Mouse (Mus musculus) right cerebral cortex, postnatal 36 days (tissue): ENCODE measurements around the gene I830077J02Rik.
"Not testable (repeated sequence)": the region's sequence is repeated elsewhere in the genome, so short reads cannot be mapped to it uniquely, and the experiment has no call there.

Source experiments
- DNase-seq, 2 experiments: peaks; one replicate each; pipeline ENCODE4 v3.0.0; 2022; ENCODE audit warnings: low spot score in 2 of 2, mixed read lengths in 1 of 2

I830077J02Rik gene

GRCm38 (mm10) chr3:105932240-105933071 is at the start of gene I830077J02Rik:
TSS of gene I830077J02Rik (minus strand) at chr3:105932664.
- no peak for DNase-seq

- no peak for DNase-seq
Measured at GRCm38 (mm10) chr3:105974174-105974573, 41.7 kb upstream of the I830077J02Rik start.

- no peak for DNase-seq
Measured at GRCm38 (mm10) chr3:105973411-105973810, 40.9 kb upstream of the I830077J02Rik start, which contains the start of gene Ovgp1. TSS of gene Ovgp1 (plus strand) at chr3:105973711.

GRCm38 (mm10) chr3:105971831-105972446 is 39.5 kb upstream of the I830077J02Rik start:
- DNase-seq: no peak

- no peak for DNase-seq
Measured at GRCm38 (mm10) chr3:105960700-105961099, 28.2 kb upstream of the I830077J02Rik start.

- DNase-seq: no peak
Measured at GRCm38 (mm10) chr3:105959999-105960398, 27.5 kb upstream of the I830077J02Rik start, which contains the start of gene Atp5f1. TSS of gene Atp5f1 (minus strand) at chr3:105960099.

- no peak for DNase-seq
Measured at GRCm38 (mm10) chr3:105959585-105959984, 27.1 kb upstream of the I830077J02Rik start.

GRCm38 (mm10) chr3:105958974-105959580 is 26.6 kb upstream of the I830077J02Rik start, which contains the start of gene Wdr77:
TSS of gene Wdr77 (plus strand) at chr3:105959369.
- peak; percentile 88 to 94 for DNase-seq

- no peak for DNase-seq
Measured at GRCm38 (mm10) chr3:105958204-105958603, 25.7 kb upstream of the I830077J02Rik start.

GRCm38 (mm10) chr3:105957235-105957634 is 24.8 kb upstream of the I830077J02Rik start:
- no peak for DNase-seq

GRCm38 (mm10) chr3:105951348-105951747 is 18.9 kb upstream of the I830077J02Rik start:
- no peak for DNase-seq

- no peak for DNase-seq
Measured at GRCm38 (mm10) chr3:105936111-105936510, 3.6 kb upstream of the I830077J02Rik start.

- no peak for DNase-seq
Measured at GRCm38 (mm10) chr3:105935033-105935432, 2.6 kb upstream of the I830077J02Rik start.

- peak in 1 of 2 experiments; percentile 8 for DNase-seq
Measured at GRCm38 (mm10) chr3:105933926-105934325, 1.5 kb upstream of the I830077J02Rik start.

GRCm38 (mm10) chr3:105931095-105931494 is 1.4 kb downstream of the I830077J02Rik start:
- DNase-seq: no peak

- no peak for DNase-seq
Measured at GRCm38 (mm10) chr3:105929821-105930220, 2.6 kb downstream of the I830077J02Rik start.

- no peak for DNase-seq
Measured at GRCm38 (mm10) chr3:105928781-105929180, 3.7 kb downstream of the I830077J02Rik start.

- DNase-seq: no peak
Measured at GRCm38 (mm10) chr3:105928195-105928569, 4.3 kb downstream of the I830077J02Rik start.

- DNase-seq: no peak
Measured at GRCm38 (mm10) chr3:105927561-105928194, 4.8 kb downstream of the I830077J02Rik start.

- no peak for DNase-seq
Measured at GRCm38 (mm10) chr3:105924616-105925015, 7.8 kb downstream of the I830077J02Rik start.

GRCm38 (mm10) chr3:105921959-105922358 is 10.5 kb downstream of the I830077J02Rik start:
- no peak for DNase-seq

GRCm38 (mm10) chr3:105920743-105921142 is 11.7 kb downstream of the I830077J02Rik start:
- not testable (repeated sequence) for DNase-seq
